Mouse (Mus musculus): Measurements from ENCODE around the gene Olfr904.
"Not testable (repeated sequence)": the region's sequence is repeated elsewhere in the genome, so short reads cannot be mapped to it uniquely, and the experiment has no call there.

DNA sequence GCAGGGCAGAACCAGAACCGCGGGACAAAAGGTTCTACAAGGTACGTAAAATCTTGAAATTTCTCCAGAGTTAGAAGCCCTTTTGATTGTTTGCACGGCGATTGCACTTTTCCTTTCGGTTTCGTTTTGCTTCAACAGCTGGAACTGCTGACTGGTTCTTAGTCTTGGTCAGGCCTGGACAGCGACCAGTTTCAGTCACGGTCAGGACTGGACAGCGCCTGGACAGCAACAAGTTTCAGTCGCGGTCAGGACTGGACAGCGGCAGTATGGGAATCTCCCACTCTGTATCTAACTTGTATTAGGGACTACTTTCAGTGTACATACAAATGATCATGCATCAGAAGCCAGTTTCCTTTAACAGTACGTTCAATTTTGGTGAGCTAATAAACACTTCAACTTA, 49.4 kb upstream of the Olfr904 start:
- not testable (repeated sequence) for TF ChIP-seq CTCF (IDR thresholded peaks at IDR 0.05; ENCODE audit: borderline replicate concordance, control insufficient read depth, extremely low read depth, insufficient read depth, low read length, poor library complexity); POLR2A (IDR thresholded peaks at IDR 0.05; ENCODE audit: control insufficient read depth, extremely low read depth, insufficient read depth, low read length, poor library complexity)

Data from thymus, adult 2 months (tissue).